In genomic region chr17:84509176-84509575, GRCm38 (mm10) we compare ENCODE assay signal across 15 mouse cellular contexts. TPM values are rescaled to one million over a fixed set of nuclear protein-coding genes. Genes with fewer than 3 reads are reported as not detected.
DNase-seq lines count a peak whose midpoint lies in the region; ATAC-seq lines count a peak whose summit lies in the region.
"Had no signal": no experiment of that assay in that cellular context is flagged by ENCODE, and none has a peak within 500 bp of the region (broad histone marks: within the 10 kb centered on the region; RNA-seq: fewer than 3 reads in every experiment).

No protein-coding gene starts in this region.

- no peak overlapping the region for H3K4me3 ChIP-seq in kidney, embryonic 15.5 days (replicated peaks)
- no peak overlapping the region for H3K4me3 ChIP-seq in midbrain, embryonic 14.5 days (replicated peaks; ENCODE audit: low read depth, low read length)
- H3K4me3 ChIP-seq in midbrain, embryonic 13.5 days (replicated peaks): no peak overlapping the region
- H3K4me3 ChIP-seq: erythroblast, embryonic 14.5 days; liver, embryonic 15.5 days; myocyte; neural tube, embryonic 15.5 days had no signal

- no peak overlapping the region for H3K4me2 ChIP-seq in kidney, embryonic 15.5 days
- H3K4me2 ChIP-seq in midbrain, embryonic 14.5 days (ENCODE audit: low read length): no peak overlapping the region
- no peak overlapping the region for H3K4me2 ChIP-seq in midbrain, embryonic 13.5 days (replicated peaks)
- H3K4me2 ChIP-seq: liver, embryonic 15.5 days; neural tube, embryonic 15.5 days had no signal

- H3K9ac ChIP-seq in kidney, embryonic 15.5 days: no peak overlapping the region
- H3K9ac ChIP-seq in midbrain, embryonic 14.5 days (replicated peaks; ENCODE audit: low read length): no peak overlapping the region
- no peak overlapping the region for H3K9ac ChIP-seq in midbrain, embryonic 13.5 days (replicated peaks)
- H3K9ac ChIP-seq: liver, embryonic 15.5 days; neural tube, embryonic 15.5 days had no signal

- WGBS in kidney, embryonic 15.5 days: 63% methylated on average over 4 of the region's 4 CpGs
- 63% methylated on average over 4 of the region's 4 CpGs for WGBS in midbrain, embryonic 14.5 days
- 63% methylated on average over 4 of the region's 4 CpGs for WGBS in midbrain, embryonic 13.5 days

- DNase-seq in gastrocnemius, postnatal 10 days: peak; percentile 12
- no peak for DNase-seq in gastrocnemius, postnatal 25 days
- DNase-seq in kidney, postnatal 25 days: no peak
- peak; percentile 30 for DNase-seq in midbrain, embryonic 14.5 days
- DNase-seq in urinary bladder, postnatal 14 days (ENCODE audit: low spot score): no peak
- DNase-seq: lung, postnatal 14 days; thymus, adult 18-20 months had no signal

- no peak for ATAC-seq in kidney, embryonic 15.5 days (replicated peaks; ENCODE audit: low FRiP score)
- ATAC-seq in midbrain, embryonic 14.5 days (ENCODE audit: low FRiP score, low TSS enrichment): no peak
- no peak for ATAC-seq in midbrain, embryonic 13.5 days
- ATAC-seq: inflammation-experienced regulatory T-cells, adult 6 months had no signal

- H3K36me3 ChIP-seq in kidney, embryonic 15.5 days: no peaks in the 10 kb centered on the region
- H3K36me3 ChIP-seq in midbrain, embryonic 14.5 days (ENCODE audit: control insufficient read depth, insufficient read depth, low read length): no peaks in the 10 kb centered on the region
- H3K36me3 ChIP-seq in midbrain, embryonic 13.5 days: no peaks in the 10 kb centered on the region
- H3K36me3 ChIP-seq: liver, embryonic 15.5 days; neural tube, embryonic 15.5 days had no signal

- H3K27me3 ChIP-seq in kidney, embryonic 15.5 days: no peaks in the 10 kb centered on the region
- no peaks in the 10 kb centered on the region for H3K27me3 ChIP-seq in midbrain, embryonic 14.5 days (ENCODE audit: control insufficient read depth, insufficient read depth, low read length)
- peaks cover 18% of the 10 kb centered on the region for H3K27me3 ChIP-seq in midbrain, embryonic 13.5 days
- H3K27me3 ChIP-seq: neural tube, embryonic 15.5 days had no signal

- 0 out of 2 replicates have a peak overlapping the region, but pooled peaks have one; percentile 91 for H3K27ac ChIP-seq in kidney, embryonic 15.5 days
- no peak overlapping the region for H3K27ac ChIP-seq in midbrain, embryonic 14.5 days (replicated peaks; ENCODE audit: low read depth, low read length)
- H3K27ac ChIP-seq in midbrain, embryonic 13.5 days: no peak overlapping the region
- H3K27ac ChIP-seq: liver, embryonic 15.5 days; neural tube, embryonic 15.5 days had no signal

- H3K9me3 ChIP-seq in kidney, embryonic 15.5 days (replicated peaks): no peaks in the 10 kb centered on the region
- no peaks in the 10 kb centered on the region for H3K9me3 ChIP-seq in midbrain, embryonic 14.5 days (ENCODE audit: control insufficient read depth, low read length)
- no peaks in the 10 kb centered on the region for H3K9me3 ChIP-seq in midbrain, embryonic 13.5 days
- H3K9me3 ChIP-seq: liver, embryonic 15.5 days; neural tube, embryonic 15.5 days had no signal

- H3K4me1 ChIP-seq in kidney, embryonic 15.5 days: peaks cover 30% of the 10 kb centered on the region
- peaks cover 14% of the 10 kb centered on the region for H3K4me1 ChIP-seq in midbrain, embryonic 14.5 days (ENCODE audit: control insufficient read depth, insufficient read depth, low read length)
- H3K4me1 ChIP-seq in midbrain, embryonic 13.5 days (replicated peaks): peaks cover 26% of the 10 kb centered on the region

RNA-seq across cellular contexts. Expression of gene Plekhh2, which starts 2.5 kb away (rescaled TPM):
- total RNA-seq in gastrocnemius, postnatal 10 days (2021): 1 to 10 TPM; 8.1 to 9.0 TPM
- 1 to 10 TPM; 2.2 to 2.3 TPM for total RNA-seq in gastrocnemius, postnatal 25 days (2021)
- 10.3 and 11.9 TPM in 2 replicates for polyA plus RNA-seq in kidney, embryonic 15.5 days (2015; fragmentation: Nextera tagmentation; extraction: Ambion mirVana)
- polyA plus RNA-seq in midbrain, embryonic 14.5 days (2014; fragmentation: Nextera tagmentation; extraction: Ambion mirVana): 1.8 and 3.4 TPM in 2 replicates
- polyA plus RNA-seq in midbrain, embryonic 13.5 days (2015; fragmentation: Nextera tagmentation; extraction: Ambion mirVana): 1.6 and 1.7 TPM in 2 replicates
- total RNA-seq: megakaryocyte-erythroid progenitor cell, adult 5-6 weeks had no signal
- polyA plus RNA-seq: erythroblast, embryonic 14.5 days; inflammation-experienced regulatory T-cells, adult 6 months had no signal

RNA-seq across cellular contexts. Expression of gene Thada, which starts 43.2 kb away (rescaled TPM):
- 1 to 10 TPM; 5.9 to 8.4 TPM for total RNA-seq in gastrocnemius, postnatal 10 days (2021)
- 1 to 10 TPM; 4.5 to 5.4 TPM for total RNA-seq in gastrocnemius, postnatal 25 days (2021)
- 10.3 and 10.4 TPM in 2 replicates for polyA plus RNA-seq in kidney, embryonic 15.5 days (2015; fragmentation: Nextera tagmentation; extraction: Ambion mirVana)
- 7.0 and 9.5 TPM in 2 replicates for polyA plus RNA-seq in midbrain, embryonic 14.5 days (2014; fragmentation: Nextera tagmentation; extraction: Ambion mirVana)
- polyA plus RNA-seq in midbrain, embryonic 13.5 days (2015; fragmentation: Nextera tagmentation; extraction: Ambion mirVana): 6.8 and 7.6 TPM in 2 replicates

Comparison
In these comparisons a context has a peak if more than half of its experiments do, and no peak if none do; other contexts are left out.
1. DNase-seq: peak in gastrocnemius, postnatal 10 days (single experiment) and midbrain, embryonic 14.5 days (single experiment); none in gastrocnemius, postnatal 25 days (single experiment), kidney, postnatal 25 days (0 of 2) and urinary bladder, postnatal 14 days (single experiment).